In the genomic region with DNA sequence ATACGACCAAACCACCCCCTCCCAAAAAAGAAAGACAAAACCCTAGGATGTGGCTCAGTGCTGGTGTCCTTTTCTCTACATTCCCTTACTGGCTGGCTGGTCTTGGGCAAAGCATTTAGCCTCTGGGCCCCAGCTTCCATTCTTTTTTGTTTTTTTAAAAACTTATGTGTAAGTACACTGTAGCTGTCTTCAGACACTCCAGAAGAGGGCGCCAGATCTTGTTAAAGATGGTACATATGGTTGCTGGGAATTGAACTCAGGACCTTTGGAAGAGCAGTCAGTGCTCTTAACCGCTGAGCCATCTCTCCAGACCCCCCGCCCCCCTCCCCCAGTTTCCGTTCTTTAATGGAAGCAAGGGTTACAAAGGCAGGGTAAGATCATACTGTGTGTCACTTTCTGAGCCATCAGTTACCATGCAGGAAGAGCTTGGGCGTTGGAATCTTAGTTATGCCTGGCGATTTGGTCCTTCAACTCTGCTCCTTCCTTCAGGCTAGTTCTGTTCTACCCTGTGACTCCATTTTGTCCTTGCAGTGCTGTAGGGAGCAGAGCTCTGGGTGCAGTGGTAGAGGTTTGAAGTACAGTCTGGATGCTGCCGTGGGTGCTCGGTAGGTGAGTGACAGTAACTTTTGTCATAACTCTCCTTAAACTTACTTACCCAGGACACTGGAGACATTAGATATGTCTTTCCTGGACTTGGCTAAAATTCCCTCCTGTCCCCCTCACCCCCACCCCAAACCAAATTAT, we compare ENCODE assay signal across 17 mouse cellular contexts. TPM values are rescaled to one million over a fixed set of nuclear protein-coding genes. Genes with fewer than 3 reads are reported as not detected.
DNase-seq lines count a peak whose midpoint lies in the region; ATAC-seq and TF ChIP-seq lines count a peak whose summit lies in the region.
"Had no signal": no experiment of that assay in that cellular context is flagged by ENCODE, and none has a peak within 500 bp of the region (broad histone marks: within the 10 kb centered on the region; RNA-seq: fewer than 3 reads in every experiment).

No protein-coding gene starts in this region.

- WGBS in liver, postnatal 0 days (ENCODE audit: insufficient replicate concordance) = 79% methylated on average over 9 of the region's 9 CpGs
- 64% methylated on average over 9 of the region's 9 CpGs for WGBS in liver, embryonic 14.5 days (ENCODE audit: insufficient replicate concordance)

- no peak for ATAC-seq in CD4-positive, CD25-positive, alpha-beta regulatory T cell, adult 4 months
- ATAC-seq in liver, postnatal 0 days = no peak
- no peak for ATAC-seq in liver, embryonic 14.5 days (ENCODE audit: insufficient read depth)

- no peak overlapping the region for H3K9ac ChIP-seq in liver, postnatal 0 days (replicated peaks)
- H3K9ac ChIP-seq in liver, embryonic 14.5 days (replicated peaks) = no peak overlapping the region
- H3K9ac ChIP-seq: heart, embryonic 13.5 days; neural tube, embryonic 12.5 days had no signal

- no peak for TF ChIP-seq EP300 in liver, postnatal 0 days (IDR thresholded peaks at IDR 0.05; ENCODE audit: low read depth)
- no peak for TF ChIP-seq EP300 in liver, embryonic 14.5 days (IDR thresholded peaks at IDR 0.05; ENCODE audit: low read depth)

- no peaks in the 10 kb centered on the region for H3K9me3 ChIP-seq in liver, postnatal 0 days (ENCODE audit: low read length)
- H3K9me3 ChIP-seq in liver, embryonic 14.5 days (ENCODE audit: control insufficient read depth, low read length) = no peaks in the 10 kb centered on the region
- H3K9me3 ChIP-seq: embryonic facial prominence, embryonic 10.5 days; heart, embryonic 13.5 days; neural tube, embryonic 12.5 days had no signal

- H3K36me3 ChIP-seq in liver, postnatal 0 days (replicated peaks; ENCODE audit: insufficient read depth, low read length) = no peaks in the 10 kb centered on the region
- H3K36me3 ChIP-seq in liver, embryonic 14.5 days (replicated peaks; ENCODE audit: control insufficient read depth, insufficient read depth, low read depth) = no peaks in the 10 kb centered on the region
- H3K36me3 ChIP-seq: embryonic facial prominence, embryonic 10.5 days; heart, embryonic 13.5 days; neural tube, embryonic 12.5 days had no signal

- DNase-seq in CD4-positive, CD25-positive, alpha-beta regulatory T cell, adult 2 months (ENCODE audit: low read depth, low spot score) = peak; percentile 17
- peak; percentile 13 for DNase-seq in liver
- no peak for DNase-seq in liver, postnatal 0 days
- DNase-seq in induced T-regulatory cell, adult 2 months (ENCODE audit: low read depth) = peak; percentile 35
- no peak for DNase-seq in liver, embryonic 14.5 days (ENCODE audit: low read depth in 3 of 3, low spot score in 3 of 3)
- no peak for DNase-seq in right cerebral cortex, postnatal 14 days
- no peak for DNase-seq in right cerebral cortex, adult 18-20 months
- DNase-seq: adrenal gland, adult 8-10 months; cerebellum, adult 8-10 months; gastrocnemius, postnatal 25 days; kidney, postnatal 14 days; thymus, postnatal 25 days had no signal

- H3K27ac ChIP-seq in liver, postnatal 0 days (ENCODE audit: low read depth) = no peak overlapping the region
- no peak overlapping the region for H3K27ac ChIP-seq in liver, embryonic 14.5 days
- H3K27ac ChIP-seq: embryonic facial prominence, embryonic 10.5 days; heart, embryonic 13.5 days; neural tube, embryonic 12.5 days had no signal

- no peaks in the 10 kb centered on the region for H3K27me3 ChIP-seq in liver, postnatal 0 days (ENCODE audit: insufficient read depth, low read length)
- H3K27me3 ChIP-seq in liver, embryonic 14.5 days (ENCODE audit: control insufficient read depth, insufficient read depth, low read length) = no peaks in the 10 kb centered on the region
- H3K27me3 ChIP-seq: heart, embryonic 13.5 days; neural tube, embryonic 12.5 days had no signal

- no peaks in the 10 kb centered on the region for H3K4me1 ChIP-seq in liver, postnatal 0 days (ENCODE audit: insufficient read depth)
- H3K4me1 ChIP-seq in liver, embryonic 14.5 days (replicated peaks; ENCODE audit: control insufficient read depth in 2 of 2, insufficient read depth in 2 of 2, low read length in 1 of 2) = no peaks in the 10 kb centered on the region; a peak in 2 of 4 replicates
- H3K4me1 ChIP-seq: embryonic facial prominence, embryonic 10.5 days; heart, embryonic 13.5 days; neural tube, embryonic 12.5 days had no signal

- TF ChIP-seq CTCF in liver, postnatal 0 days (IDR thresholded peaks at IDR 0.05; ENCODE audit: low read depth) = no peak; the same call in 1 of the 2 replicates
- peak; percentile 46 for TF ChIP-seq CTCF in liver, embryonic 14.5 days (IDR thresholded peaks at IDR 0.05; ENCODE audit: low read depth)

- no peak overlapping the region for H3K4me3 ChIP-seq in liver, postnatal 0 days (ENCODE audit: low read depth, low read length)
- no peak overlapping the region for H3K4me3 ChIP-seq in liver, embryonic 14.5 days (ENCODE audit: insufficient read depth in 1 of 2, low read depth in 2 of 2, low read length in 2 of 2)
- H3K4me3 ChIP-seq: embryonic facial prominence, embryonic 10.5 days; erythroblast, embryonic 14.5 days; heart, embryonic 13.5 days; neural tube, embryonic 12.5 days had no signal

- no peak overlapping the region for H3K4me2 ChIP-seq in liver, postnatal 0 days (ENCODE audit: low read depth, low read length)
- H3K4me2 ChIP-seq in liver, embryonic 14.5 days (ENCODE audit: low read depth) = no peak overlapping the region
- H3K4me2 ChIP-seq: heart, embryonic 13.5 days; neural tube, embryonic 12.5 days had no signal

RNA-seq across cellular contexts. Expression of gene Ccdc171, which starts 8.0 kb away (rescaled TPM):
- 10 to 100 TPM; 16.3 to 19.5 TPM for polyA plus RNA-seq in CD4-positive, CD25-positive, alpha-beta regulatory T cell, adult 4 months (2017; shearing (Covaris generic))
- 0.47 and 0.60 TPM in 2 replicates for polyA plus RNA-seq in liver, postnatal 0 days (2015; fragmentation: Nextera tagmentation; extraction: Ambion mirVana)
- 0.52 and 0.89 TPM in 2 replicates for polyA plus RNA-seq in liver, embryonic 14.5 days (2012; rRNA removed)
- 0.64 and 0.77 TPM in 2 replicates for polyA plus RNA-seq in liver, embryonic 14.5 days (2014; fragmentation: Nextera tagmentation; extraction: Ambion mirVana)
- polyA plus RNA-seq: erythroblast, embryonic 14.5 days had no signal

RNA-seq across cellular contexts. Expression of gene Psip1, which starts 47.1 kb away (rescaled TPM):
- 10 to 100 TPM; 66.0 to 83.8 TPM for polyA plus RNA-seq in CD4-positive, CD25-positive, alpha-beta regulatory T cell, adult 4 months (2017; shearing (Covaris generic))
- polyA plus RNA-seq in liver, postnatal 0 days (2015; fragmentation: Nextera tagmentation; extraction: Ambion mirVana) = 29.9 and 30.1 TPM in 2 replicates
- 22.1 and 41.4 TPM in 2 replicates for polyA plus RNA-seq in liver, embryonic 14.5 days (2012; rRNA removed)
- 54.7 and 60.4 TPM in 2 replicates for polyA plus RNA-seq in liver, embryonic 14.5 days (2014; fragmentation: Nextera tagmentation; extraction: Ambion mirVana)

Comparison
In these comparisons a context has a peak if more than half of its experiments do, and no peak if none do; other contexts are left out.
1. DNase-seq: peak in CD4-positive, CD25-positive, alpha-beta regulatory T cell, adult 2 months (single experiment), liver (single experiment) and induced T-regulatory cell, adult 2 months (single experiment); none in liver, postnatal 0 days (single experiment), liver, embryonic 14.5 days (0 of 3), right cerebral cortex, postnatal 14 days (single experiment) and right cerebral cortex, adult 18-20 months (single experiment).
2. RNA of gene Ccdc171, which starts 8.0 kb away (polyA plus RNA-seq): 16.3 to 19.5 TPM in CD4-positive, CD25-positive, alpha-beta regulatory T cell, adult 4 months; 0.52 to 0.89 TPM in liver, embryonic 14.5 days and 0.47 to 0.60 TPM in liver, postnatal 0 days; every median in the first group is over 4 times any median in the second.